Mouse (Mus musculus) embryonic facial prominence, embryonic 11.5 days (tissue): ENCODE measurements around the gene Cwc27. TPM values are rescaled to one million over a fixed set of nuclear protein-coding genes. Genes with fewer than 3 reads are reported as not detected.

Experiments used
- ATAC-seq: fragments of 200-750 bp; cut with Nextera tagmentation; replicated peaks from 2 replicates; pipeline ENCODE4 v1.8.0; 2017; ENCODE audit warnings: low read depth; ENCODE audit not compliant: insufficient number of reproducible peaks, low FRiP score, low TSS enrichment
- DNase-seq: peaks from one replicate; pipeline ENCODE4 v3.0.0-alpha.2; 2015; ENCODE audit warnings: low spot score
- H3K27ac ChIP-seq: fragments of 300-500 bp; sonication (generic); replicated peaks from 2 replicates; pipeline ENCODE4 v1.5.1; 2014; ENCODE audit warnings: mild to moderate bottlenecking, low read depth, low read length, control low read depth
- H3K27me3 ChIP-seq: fragments of 300-500 bp; sonication (generic); 2 replicates; pipeline ENCODE4 v1.6.1; 2014; ENCODE audit warnings: mild to moderate bottlenecking, low read length, moderate library complexity, mixed read lengths; ENCODE audit not compliant: control insufficient read depth, insufficient read depth
- H3K36me3 ChIP-seq: fragments of 300-500 bp; sonication (generic); replicated peaks from 2 replicates; pipeline ENCODE4 v1.6.1; 2014; ENCODE audit warnings: low read depth, mild to moderate bottlenecking, low read length, moderate library complexity, mixed read lengths; ENCODE audit not compliant: control insufficient read depth, insufficient read depth
- H3K4me1 ChIP-seq: fragments of 300-500 bp; sonication (generic); 2 replicates; pipeline ENCODE4 v1.6.1; 2014; ENCODE audit warnings: low read length, mixed read lengths; ENCODE audit not compliant: control insufficient read depth, insufficient read depth
- H3K4me2 ChIP-seq: fragments of 300-500 bp; sonication (generic); 2 replicates; pipeline ENCODE4 v1.6.1; 2014; ENCODE audit warnings: low read depth, mild to moderate bottlenecking, control low read depth, low read length, moderate library complexity
- H3K4me3 ChIP-seq: fragments of 300-500 bp; sonication (generic); 2 replicates; pipeline ENCODE4 v1.5.1; 2014; ENCODE audit warnings: low read depth, low read length, control low read depth
- H3K9ac ChIP-seq: fragments of 300-500 bp; sonication (generic); replicated peaks from 2 replicates; pipeline ENCODE4 v1.6.1; 2014; ENCODE audit warnings: mild to moderate bottlenecking, control low read depth, low read length
- H3K9me3 ChIP-seq: fragments of 300-500 bp; sonication (generic); replicated peaks from 2 replicates; pipeline ENCODE4 v1.6.1; 2016; ENCODE audit warnings: mild to moderate bottlenecking, low read length, inconsistent platforms, mixed read lengths; ENCODE audit not compliant: control insufficient read depth
- WGBS: fragments of 180-500 bp; shearing (Covaris S2); extraction: QIAGEN DNeasy Blood & Tissue Kit; methylation state at CpG from one replicate; pipeline ENCODE4 v1.1.7; 2014; 5-methylcytosine and 5-hydroxymethylcytosine counted together
- polyA plus RNA-seq: library from polyadenylated mRNA; unstranded; fragments of >200 nt; fragmentation: Nextera tagmentation; extraction: Ambion mirVana; gene quantifications from 2 replicates; pipeline ENCODE4 v1.2.1, GENCODE M21; 2014

Gene Cwc27
- polyA plus RNA-seq, 1 experiment from 2014 or later: 34.0 TPM

DNA sequence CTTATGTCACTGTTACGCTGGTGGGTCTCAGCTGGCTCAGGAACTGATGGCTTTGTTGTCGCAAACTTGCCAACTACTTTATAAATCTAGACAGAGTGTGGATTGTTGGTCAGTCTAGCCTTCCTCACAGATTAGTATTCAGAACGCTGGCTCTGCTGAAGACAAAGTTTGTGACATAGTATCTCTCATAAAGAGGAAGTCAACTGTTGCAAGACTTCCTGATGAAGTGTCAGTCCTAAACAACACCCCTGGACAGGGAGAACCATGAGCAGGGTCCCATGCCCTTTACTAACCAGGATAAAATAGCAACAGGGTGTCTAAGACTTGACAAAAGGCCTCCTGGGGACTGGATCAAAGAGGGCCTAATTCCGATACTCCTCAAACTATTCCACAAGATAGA is 205.6 kb downstream of the Cwc27 start:
- no peak for DNase-seq
- no peak for ATAC-seq
- Histone ChIP-seq H3K36me3 (no peaks in the 10 kb centered on the region), H3K9me3 (no peaks in the 10 kb centered on the region), H3K9ac (no peak overlapping the region), H3K4me3 (no peak overlapping the region), H3K4me2 (no peak overlapping the region), H3K27ac (no peak overlapping the region), H3K4me1 (no peaks in the 10 kb centered on the region), H3K27me3 (no peaks in the 10 kb centered on the region)
- 95% methylated on average over 4 of the region's 4 CpGs for WGBS

DNA sequence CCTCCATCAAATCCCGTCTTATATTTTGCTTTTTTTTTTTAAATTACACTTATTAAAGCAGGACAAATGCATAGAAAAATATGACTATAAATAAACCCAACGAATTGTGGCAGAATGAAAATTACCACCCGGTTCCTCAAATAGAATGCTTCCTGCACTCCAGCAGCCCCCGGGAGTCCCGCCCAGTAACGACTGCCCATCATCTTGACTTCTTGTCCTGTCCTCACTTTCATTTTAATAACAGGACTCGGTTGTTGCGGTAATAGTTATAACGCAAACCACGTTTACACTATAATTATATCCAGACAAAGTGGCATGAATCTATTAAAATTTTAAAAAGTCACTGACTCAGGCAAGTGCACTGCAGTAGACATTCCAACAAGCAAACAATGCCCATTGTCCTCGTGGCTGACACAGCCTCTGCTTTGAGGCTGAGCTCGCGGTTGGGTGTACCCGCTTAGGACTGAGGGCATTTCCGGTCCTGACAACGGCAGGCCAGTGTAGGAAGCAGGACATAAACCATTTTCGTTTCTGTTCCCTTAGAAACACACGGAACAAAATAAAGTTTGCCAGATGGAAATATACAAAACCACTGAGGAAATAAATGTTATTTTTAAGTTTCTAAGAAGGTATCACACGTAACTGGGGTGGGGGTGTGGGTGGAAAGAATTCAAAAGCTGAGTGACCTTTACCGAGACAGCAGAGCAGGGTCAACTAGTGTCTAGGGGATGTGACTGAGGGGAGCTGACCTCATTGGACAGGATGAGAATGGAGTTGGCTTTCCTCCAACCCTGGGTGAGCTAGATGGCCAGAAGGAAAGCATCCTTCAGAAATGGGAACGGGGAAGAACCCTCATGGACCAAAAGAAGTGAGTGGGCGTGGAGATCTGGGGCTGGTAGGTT is 206.5 kb downstream of the Cwc27 start:
- 77% methylated on average over 22 of the region's 22 CpGs for WGBS

DNA sequence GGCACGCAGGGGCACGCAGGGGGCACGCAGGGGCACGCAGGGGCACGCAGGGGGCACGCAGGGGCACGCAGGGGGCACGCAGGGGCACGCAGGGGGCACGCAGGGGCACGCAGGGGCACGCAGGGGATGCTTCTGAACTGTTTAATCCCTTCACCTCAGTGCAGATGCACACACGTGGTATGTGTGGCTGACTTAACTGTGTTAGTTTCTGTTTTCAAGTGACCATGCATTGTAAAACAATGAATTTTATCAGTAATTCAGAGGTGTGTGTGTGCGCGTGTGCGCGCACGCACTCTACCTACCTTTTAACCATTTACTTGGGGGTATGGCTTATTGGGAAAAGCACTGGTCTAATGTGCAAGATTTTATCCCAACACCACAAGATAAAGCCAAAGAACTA is 208.4 kb downstream of the Cwc27 start:
- Histone ChIP-seq H3K4me3 (no peak overlapping the region), H3K4me2 (no peak overlapping the region), H3K4me1 (no peaks in the 10 kb centered on the region), H3K27me3 (no peaks in the 10 kb centered on the region), H3K36me3 (no peaks in the 10 kb centered on the region), H3K9ac (no peak overlapping the region), H3K27ac (no peak overlapping the region), H3K9me3 (no peaks in the 10 kb centered on the region)
- DNase-seq (no peak), ATAC-seq (no peak)
- 68% methylated on average over 18 of the region's 18 CpGs for WGBS

More for the DNA sequence above, 206.5 kb downstream of the Cwc27 start:
- H3K36me3 ChIP-seq: no peaks in the 10 kb centered on the region
- H3K27me3 ChIP-seq: no peaks in the 10 kb centered on the region
- no peak for ATAC-seq
- H3K9ac ChIP-seq: no peak overlapping the region
- H3K4me3 ChIP-seq: no peak overlapping the region
- no peaks in the 10 kb centered on the region for H3K9me3 ChIP-seq
- no peak overlapping the region for H3K27ac ChIP-seq
- no peak overlapping the region for H3K4me2 ChIP-seq
- no peaks in the 10 kb centered on the region for H3K4me1 ChIP-seq
- no peak for DNase-seq

DNA sequence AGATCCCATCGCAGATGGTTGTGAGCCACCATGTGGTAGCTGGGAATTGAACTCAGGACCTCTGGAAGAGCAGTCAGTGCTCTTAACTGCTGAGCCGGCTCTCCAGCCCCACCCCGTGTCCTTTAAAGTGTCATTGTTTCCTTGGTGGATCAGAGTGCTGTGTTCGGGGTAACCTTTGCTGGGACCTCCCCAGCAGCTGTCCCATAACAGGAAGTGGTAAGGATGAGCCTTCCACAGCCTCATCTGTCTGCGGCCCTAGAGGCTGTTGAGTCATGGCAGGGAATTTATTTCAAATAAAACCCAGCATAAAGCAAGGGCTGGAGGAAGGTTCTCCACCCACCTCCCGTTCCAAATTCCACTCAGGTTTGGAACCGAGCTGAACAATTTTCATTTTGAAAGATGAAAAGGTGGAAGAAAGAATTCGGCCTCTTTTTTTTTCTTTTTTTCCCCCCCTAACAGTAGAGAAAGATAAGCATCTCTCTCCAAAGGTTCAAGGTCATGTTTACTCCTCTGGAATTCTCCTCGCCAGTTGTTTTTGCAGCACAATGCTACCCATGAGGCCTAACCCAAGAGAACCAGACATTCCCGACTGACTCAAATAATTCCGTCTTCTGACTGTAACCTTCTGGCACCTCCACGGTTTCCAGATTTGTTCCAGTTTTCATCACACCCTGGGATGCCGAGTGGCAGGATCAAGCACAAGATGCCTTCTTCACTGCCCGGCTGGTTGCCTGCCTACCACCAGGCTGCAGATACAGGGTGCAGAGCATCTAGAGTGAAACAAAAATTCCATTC is 210.0 kb downstream of the Cwc27 start:
- Histone ChIP-seq H3K4me2 (no peak overlapping the region), H3K36me3 (no peaks in the 10 kb centered on the region), H3K9ac (no peak overlapping the region), H3K4me3 (no peak overlapping the region), H3K9me3 (no peaks in the 10 kb centered on the region), H3K27ac (no peak overlapping the region), H3K4me1 (no peaks in the 10 kb centered on the region), H3K27me3 (no peaks in the 10 kb centered on the region)
- ATAC-seq (no peak), DNase-seq (no peak)
- 64% methylated on average over 14 of the region's 14 CpGs for WGBS

DNA sequence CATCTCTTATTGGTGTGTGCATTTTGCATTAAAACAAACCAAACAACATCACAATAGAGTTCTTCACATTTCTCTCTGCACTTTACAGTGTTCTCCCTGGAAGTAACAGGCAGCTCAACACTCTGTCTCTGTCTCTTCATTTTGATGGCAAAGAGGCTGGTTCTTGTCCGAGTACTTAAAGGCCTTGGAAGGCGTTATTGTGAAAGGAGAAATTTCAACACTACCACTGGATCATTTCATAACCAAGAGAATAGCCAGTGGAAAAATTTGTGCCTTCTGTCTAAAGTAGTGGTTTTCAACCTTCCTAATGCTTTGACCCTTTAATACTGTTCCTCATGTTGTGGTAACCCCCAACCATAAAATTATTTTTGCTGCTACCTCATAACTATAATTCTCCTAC is 211.8 kb downstream of the Cwc27 start:
- H3K27ac ChIP-seq: no peak overlapping the region
- no peak for DNase-seq
- H3K4me3 ChIP-seq: no peak overlapping the region
- no peaks in the 10 kb centered on the region for H3K4me1 ChIP-seq
- H3K36me3 ChIP-seq: no peaks in the 10 kb centered on the region
- H3K9me3 ChIP-seq: no peaks in the 10 kb centered on the region
- WGBS: 94% methylated on average over 2 of the region's 2 CpGs
- H3K4me2 ChIP-seq: no peak overlapping the region
- no peak overlapping the region for H3K9ac ChIP-seq
- ATAC-seq: no peak
- no peaks in the 10 kb centered on the region for H3K27me3 ChIP-seq

DNA sequence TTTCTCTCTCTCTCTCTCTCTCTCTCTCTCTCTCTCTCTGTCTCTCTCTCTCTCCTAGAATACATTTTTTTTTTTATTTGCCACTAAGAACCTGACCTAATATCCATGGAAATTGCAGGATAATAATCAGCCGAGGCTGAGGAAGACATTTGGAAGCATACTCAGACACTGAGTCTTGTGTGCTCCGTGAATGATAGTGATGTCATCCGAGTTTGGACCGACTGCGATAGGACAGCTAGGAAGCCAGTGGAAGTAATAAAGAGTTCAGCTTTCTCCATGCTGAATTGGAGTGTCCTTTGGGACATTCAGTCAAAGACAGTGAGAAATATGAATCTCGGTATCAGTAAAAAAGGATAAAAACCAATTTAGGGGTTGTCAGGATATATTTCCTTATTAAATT is 214.7 kb downstream of the Cwc27 start:
- Histone ChIP-seq H3K36me3 (no peaks in the 10 kb centered on the region), H3K4me1 (no peaks in the 10 kb centered on the region), H3K9me3 (no peaks in the 10 kb centered on the region), H3K4me3 (no peak overlapping the region), H3K27ac (no peak overlapping the region), H3K4me2 (no peak overlapping the region), H3K9ac (no peak overlapping the region), H3K27me3 (no peaks in the 10 kb centered on the region)
- ATAC-seq (no peak), DNase-seq (no peak)
- WGBS: 73% methylated on average over 6 of the region's 6 CpGs

DNA sequence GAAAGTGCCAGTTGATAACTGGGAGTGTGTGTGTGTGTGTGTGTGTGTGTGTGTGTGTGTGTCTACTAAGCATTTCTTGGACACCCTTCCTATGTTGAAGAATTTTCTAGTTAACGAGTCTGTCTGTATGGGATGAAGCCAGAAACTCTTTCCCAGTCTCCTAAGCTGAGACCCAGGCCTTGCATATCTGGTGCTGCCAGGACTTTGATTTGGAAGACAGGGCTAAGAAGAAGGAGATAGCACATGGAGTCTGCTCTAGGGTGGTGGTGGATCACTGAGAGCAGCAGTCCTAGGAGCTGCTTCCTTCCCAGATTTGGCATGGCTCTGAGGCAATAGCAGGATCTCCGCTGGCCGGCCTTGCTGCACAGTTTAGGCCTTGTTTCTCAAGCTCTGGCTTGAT is 215.2 kb downstream of the Cwc27 start:
- no peaks in the 10 kb centered on the region for H3K9me3 ChIP-seq
- 87% methylated on average over 3 of the region's 3 CpGs for WGBS
- H3K27ac ChIP-seq: no peak overlapping the region
- H3K36me3 ChIP-seq: no peaks in the 10 kb centered on the region
- ATAC-seq (no peak), DNase-seq (no peak)
- no peak overlapping the region for H3K9ac ChIP-seq
- no peaks in the 10 kb centered on the region for H3K4me1 ChIP-seq
- H3K4me2 ChIP-seq: no peak overlapping the region
- H3K4me3 ChIP-seq: no peak overlapping the region
- no peaks in the 10 kb centered on the region for H3K27me3 ChIP-seq

DNA sequence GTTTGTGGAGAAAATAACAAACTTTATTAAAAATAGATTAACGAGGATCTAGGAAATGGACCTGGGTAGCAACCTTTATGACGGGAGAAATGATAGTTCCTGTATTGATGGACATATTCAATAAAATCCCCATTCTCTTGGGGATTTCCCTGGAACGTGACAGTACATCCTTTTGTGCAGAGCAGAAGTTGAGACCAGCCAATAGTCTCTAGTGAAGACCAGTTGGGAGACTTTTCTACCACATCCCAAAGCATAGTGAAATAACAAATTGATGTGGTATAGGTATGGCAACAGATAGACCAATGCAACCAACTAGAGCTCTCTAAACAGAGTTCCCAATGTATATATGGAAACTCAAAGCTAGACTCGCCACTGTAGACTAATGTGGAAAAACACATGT is 220.7 kb downstream of the Cwc27 start:
- 84% methylated on average over 4 of the region's 4 CpGs for WGBS
- H3K9me3 ChIP-seq: no peaks in the 10 kb centered on the region
- no peak overlapping the region for H3K9ac ChIP-seq
- no peaks in the 10 kb centered on the region for H3K27me3 ChIP-seq
- H3K4me1 ChIP-seq: no peaks in the 10 kb centered on the region
- H3K4me3 ChIP-seq: no peak overlapping the region
- no peak overlapping the region for H3K27ac ChIP-seq
- no peak for DNase-seq
- no peaks in the 10 kb centered on the region for H3K36me3 ChIP-seq
- no peak overlapping the region for H3K4me2 ChIP-seq
- no peak for ATAC-seq
